Mouse (Mus musculus) heart, postnatal 0 days (tissue): ENCODE measurements at regions not wholly inside any gene's neighbourhood (a gene's known extent, or its start where the extent isn't known, plus 50 kb on each side); places are given as distances from the start of the nearest gene placed in this dataset.
"Not testable (repeated sequence)": the region's sequence is repeated elsewhere in the genome, so short reads cannot be mapped to it uniquely, and the experiment has no call there.

Experiments used
- ATAC-seq: fragments of 200-750 bp; cut with Nextera tagmentation; 2 replicates; pipeline ENCODE4 v1.8.0; 2017; ENCODE audit warnings: low read depth, moderate number of reproducible peaks, moderate library complexity; ENCODE audit not compliant: insufficient read depth
- DNase-seq: peaks from one replicate; pipeline ENCODE4 v3.0.0-alpha.2; 2016; ENCODE audit warnings: low spot score
- H3K27ac ChIP-seq: fragments of 300-500 bp; sonication (generic); 2 replicates; pipeline ENCODE4 v1.5.1; 2014; ENCODE audit warnings: low read depth, mild to moderate bottlenecking
- H3K27me3 ChIP-seq: fragments of 300-500 bp; sonication (generic); 2 replicates; pipeline ENCODE4 v1.6.1; 2014; ENCODE audit warnings: low read length, mixed read lengths; ENCODE audit not compliant: control insufficient read depth, insufficient read depth
- H3K36me3 ChIP-seq: fragments of 300-500 bp; sonication (generic); replicated peaks from 2 replicates; pipeline ENCODE4 v1.6.1; 2014; ENCODE audit warnings: low read length, mixed read lengths; ENCODE audit not compliant: control insufficient read depth, insufficient read depth
- H3K4me1 ChIP-seq: fragments of 300-500 bp; sonication (generic); 2 replicates; pipeline ENCODE4 v1.6.1; 2014; ENCODE audit warnings: antibody characterized with exemption; ENCODE audit not compliant: control insufficient read depth, insufficient read depth
- H3K4me2 ChIP-seq: fragments of 300-500 bp; sonication (generic); 2 replicates; pipeline ENCODE4 v1.6.1; 2014; ENCODE audit warnings: low read depth, mild to moderate bottlenecking, low read length, moderate library complexity
- H3K4me3 ChIP-seq: fragments of 300-500 bp; sonication (generic); 2 replicates; pipeline ENCODE4 v1.5.1; 2014; ENCODE audit warnings: low read depth, low read length
- H3K9ac ChIP-seq: fragments of 300-500 bp; sonication (generic); replicated peaks from 2 replicates; pipeline ENCODE4 v1.6.1; 2014; ENCODE audit warnings: low read depth, low read length, mixed read lengths
- H3K9me3 ChIP-seq: fragments of 300-500 bp; sonication (generic); replicated peaks from 2 replicates; pipeline ENCODE4 v1.6.1; 2016; ENCODE audit warnings: low read length; ENCODE audit not compliant: control insufficient read depth
- CTCF ChIP-seq: IDR thresholded peaks from 2 replicates; pipeline ENCODE4 v1.5.1; 2016; ENCODE audit warnings: antibody characterized with exemption, control low read depth, low read depth
- EP300 ChIP-seq: IDR thresholded peaks from 2 replicates; pipeline ENCODE4 v1.6.1; 2016; ENCODE audit warnings: antibody characterized with exemption, low read depth
- WGBS: fragments of 180-500 bp; shearing (Covaris S2); extraction: QIAGEN DNeasy Blood & Tissue Kit; methylation state at CpG from one replicate; pipeline ENCODE4 v1.1.7; 2014; 5-methylcytosine and 5-hydroxymethylcytosine counted together

GRCm38 (mm10) chr10:46701221-46701620, 1123.6 kb downstream of the Hace1 start:
- no peak for DNase-seq

GRCm38 (mm10) chr10:46708022-46708421, 1130.4 kb downstream of the Hace1 start:
- H3K9ac ChIP-seq, H3K27ac ChIP-seq, H3K9me3 ChIP-seq, H3K36me3 ChIP-seq, ATAC-seq, H3K4me1 ChIP-seq, DNase-seq, H3K27me3 ChIP-seq, H3K4me2 ChIP-seq, H3K4me3 ChIP-seq: not testable (repeated sequence)

More at GRCm38 (mm10) chr10:46701221-46701620, 1123.6 kb downstream of the Hace1 start:
- ATAC-seq = no peak
- Histone ChIP-seq H3K27ac (no peak overlapping the region), H3K36me3 (no peaks in the 10 kb centered on the region), H3K4me2 (no peak overlapping the region), H3K9ac (no peak overlapping the region), H3K4me3 (no peak overlapping the region), H3K9me3 (no peaks in the 10 kb centered on the region), H3K4me1 (no peaks in the 10 kb centered on the region; the same call in 1 of the 2 replicates), H3K27me3 (no peaks in the 10 kb centered on the region)
- TF ChIP-seq CTCF (no peak), EP300 (no peak)
- 57% methylated on average over 4 of the region's 4 CpGs for WGBS

GRCm38 (mm10) chr10:46712690-46713089, 1135.1 kb downstream of the Hace1 start:
- H3K4me2 ChIP-seq = no peak overlapping the region
- DNase-seq (no peak), ATAC-seq (no peak)
- no peaks in the 10 kb centered on the region for H3K36me3 ChIP-seq
- no peaks in the 10 kb centered on the region for H3K27me3 ChIP-seq
- no peak for TF ChIP-seq CTCF
- TF ChIP-seq EP300 = no peak
- no peaks in the 10 kb centered on the region for H3K4me1 ChIP-seq
- no peak overlapping the region for H3K27ac ChIP-seq
- H3K4me3 ChIP-seq = no peak overlapping the region
- no peak overlapping the region for H3K9ac ChIP-seq
- no peaks in the 10 kb centered on the region for H3K9me3 ChIP-seq

GRCm38 (mm10) chr10:46718349-46719087, 1140.9 kb downstream of the Hace1 start:
- no peak overlapping the region for H3K9ac ChIP-seq
- TF ChIP-seq CTCF (no peak), EP300 (no peak)
- DNase-seq = no peak
- H3K9me3 ChIP-seq = no peaks in the 10 kb centered on the region
- H3K27ac ChIP-seq = no peak overlapping the region
- WGBS = 67% methylated on average over 2 of the region's 2 CpGs
- no peak for ATAC-seq
- no peak overlapping the region for H3K4me3 ChIP-seq
- H3K27me3 ChIP-seq = no peaks in the 10 kb centered on the region
- H3K4me1 ChIP-seq = no peaks in the 10 kb centered on the region
- H3K4me2 ChIP-seq = no peak overlapping the region
- no peaks in the 10 kb centered on the region for H3K36me3 ChIP-seq

- ATAC-seq (no peak), DNase-seq (no peak)
- H3K9ac ChIP-seq = no peak overlapping the region
- H3K27me3 ChIP-seq = no peaks in the 10 kb centered on the region
- no peaks in the 10 kb centered on the region for H3K4me1 ChIP-seq
- TF ChIP-seq EP300 (no peak), CTCF (no peak)
- no peaks in the 10 kb centered on the region for H3K9me3 ChIP-seq
- no peak overlapping the region for H3K4me2 ChIP-seq
- 74% methylated on average over 2 of the region's 2 CpGs for whole genome bisulfite sequencing
- no peak overlapping the region for H3K4me3 ChIP-seq
- no peaks in the 10 kb centered on the region for H3K36me3 ChIP-seq
- no peak overlapping the region for H3K27ac ChIP-seq
These were observed 1141.5 kb downstream of the Hace1 start for GRCm38 (mm10) chr10:46719088-46719469.

GRCm38 (mm10) chr10:46723666-46724065, 1146.0 kb downstream of the Hace1 start:
- no peak overlapping the region for H3K4me3 ChIP-seq
- DNase-seq = no peak
- no peaks in the 10 kb centered on the region for H3K9me3 ChIP-seq
- H3K27ac ChIP-seq = no peak overlapping the region
- H3K4me2 ChIP-seq = no peak overlapping the region
- no peak for TF ChIP-seq EP300
- no peak for TF ChIP-seq CTCF
- 40% methylated on average over 2 of the region's 2 CpGs for WGBS
- H3K36me3 ChIP-seq = no peaks in the 10 kb centered on the region
- no peak overlapping the region for H3K9ac ChIP-seq
- no peak for ATAC-seq
- no peaks in the 10 kb centered on the region for H3K27me3 ChIP-seq
- no peaks in the 10 kb centered on the region for H3K4me1 ChIP-seq
